Mouse (Mus musculus): ENCODE results near the gene Calml3. TPM values are rescaled to one million over a fixed set of nuclear protein-coding genes. Genes with fewer than 3 reads are reported as not detected.
"Not testable (repeated sequence)": the region's sequence is repeated elsewhere in the genome, so short reads cannot be mapped to it uniquely, and the experiment has no call there.

Calml3 gene
- total RNA-seq (2021) = not detected
- long read RNA-seq = 0 reads

DNA sequence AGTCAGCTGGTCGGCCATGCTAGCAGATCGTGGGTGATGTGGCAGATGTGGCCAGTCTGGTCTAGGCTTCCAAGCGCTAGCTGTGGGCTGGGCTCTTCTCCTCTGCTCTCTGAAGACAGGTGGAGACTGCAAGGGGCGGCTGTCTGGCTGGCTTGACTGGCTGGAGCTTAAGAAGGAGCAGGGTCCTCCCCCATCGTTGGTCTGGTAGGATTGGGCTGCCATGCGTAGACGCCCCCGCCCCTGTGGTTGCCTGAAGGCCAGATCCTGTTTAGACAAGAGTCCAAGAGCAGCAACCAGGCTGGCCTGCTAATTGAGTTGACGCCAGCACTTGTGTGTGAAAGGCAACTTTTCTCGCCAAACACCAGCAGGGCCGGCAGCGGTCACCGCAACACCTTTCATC lies at the start of gene Calml3:
TSS of gene Calml3 (minus strand) at position 131 of the 400 bp plus-strand sequence.
- no peak for DNase-seq (ENCODE audit: low spot score in 2 of 2)

DNA sequence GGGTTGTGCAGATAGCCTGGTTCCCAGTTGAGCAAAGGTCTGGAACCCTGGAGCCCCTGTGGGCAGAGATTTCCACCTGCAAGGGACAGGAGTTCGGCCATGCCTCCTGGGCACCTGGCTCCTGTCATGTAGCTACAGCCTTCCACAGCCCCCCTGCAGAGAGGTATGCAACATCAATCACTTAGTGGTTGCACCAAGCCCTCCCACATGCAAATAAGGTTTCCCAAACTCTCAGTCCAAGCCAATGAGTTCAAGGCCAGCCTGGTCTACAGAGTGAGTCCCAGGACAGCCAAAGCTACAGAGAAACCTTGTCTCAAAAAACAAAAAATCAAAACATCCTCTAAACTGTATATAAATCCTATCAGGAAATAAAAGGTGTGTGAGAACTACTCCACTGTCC lies 46.2 kb upstream of the Calml3 start:
- DNase-seq (ENCODE audit: low spot score in 2 of 2) = no peak

DNA sequence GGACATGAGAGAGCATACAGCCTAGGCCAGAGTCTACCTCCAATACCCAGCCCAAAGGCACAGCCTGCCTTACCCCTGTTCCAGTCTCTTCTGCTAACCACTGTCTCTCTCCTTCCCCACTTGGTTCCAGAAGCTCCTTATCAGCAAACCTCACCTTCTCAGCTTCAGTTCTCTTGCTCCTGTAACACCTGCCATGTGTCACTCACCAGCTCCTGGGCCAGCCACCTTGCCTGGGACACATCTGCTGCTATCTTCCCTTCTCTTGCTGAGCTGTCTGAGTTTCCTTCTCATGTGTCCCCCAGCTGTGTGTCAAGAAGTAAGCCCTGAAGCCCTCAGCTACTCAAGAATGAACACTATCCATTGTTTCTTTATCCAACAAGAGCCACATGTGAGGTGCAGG lies 36.5 kb upstream of the Calml3 start:
- not testable (repeated sequence) for DNase-seq (ENCODE audit: low spot score in 2 of 2)

DNA sequence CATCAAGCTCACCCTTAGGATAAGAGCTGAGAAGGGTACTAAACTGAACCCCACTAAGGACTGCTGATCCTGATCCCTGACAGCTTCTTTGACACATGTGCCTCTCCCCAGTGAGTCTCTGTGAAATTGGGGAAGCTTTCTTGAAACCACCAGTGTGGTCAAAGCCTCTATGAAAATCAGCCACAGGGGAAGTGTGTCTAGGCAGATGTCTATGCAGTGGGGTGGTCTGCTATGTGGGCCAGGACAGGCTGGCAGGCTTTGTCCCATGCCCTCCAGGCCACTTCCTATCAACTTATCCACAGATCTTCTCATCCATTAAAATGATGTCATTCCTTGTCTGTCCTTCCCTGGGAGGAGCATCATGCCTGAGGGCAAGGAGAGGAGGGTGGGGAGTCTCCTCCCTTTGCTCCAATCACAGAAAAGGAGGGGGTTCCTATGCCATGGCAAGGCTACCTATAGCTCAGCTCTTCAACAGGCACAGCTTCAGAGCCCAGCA lies 33.2 kb upstream of the Calml3 start, which contains the start of gene Calm4:
TSS of gene Calm4 (plus strand) at position 446 of the 496 bp plus-strand sequence.
- not testable (repeated sequence) for DNase-seq (ENCODE audit: low spot score in 2 of 2)

DNA sequence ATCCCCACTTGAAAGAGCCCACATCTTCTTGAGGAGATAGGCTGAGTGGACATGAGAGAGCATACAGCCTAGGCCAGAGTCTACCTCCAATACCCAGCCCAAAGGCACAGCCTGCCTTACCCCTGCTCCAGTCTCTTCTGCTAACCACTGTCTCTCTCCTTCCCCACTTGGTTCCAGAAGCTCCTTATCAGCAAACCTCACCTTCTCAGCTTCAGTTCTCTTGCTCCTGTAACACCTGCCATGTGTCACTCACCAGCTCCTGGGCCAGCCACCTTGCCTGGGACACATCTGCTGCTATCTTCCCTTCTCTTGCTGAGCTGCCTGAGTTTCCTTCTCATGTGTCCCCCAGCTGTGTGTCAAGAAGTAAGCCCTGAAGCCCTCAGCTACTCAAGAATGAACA lies 29.5 kb upstream of the Calml3 start:
- DNase-seq (ENCODE audit: low spot score in 2 of 2) = not testable (repeated sequence)

DNA sequence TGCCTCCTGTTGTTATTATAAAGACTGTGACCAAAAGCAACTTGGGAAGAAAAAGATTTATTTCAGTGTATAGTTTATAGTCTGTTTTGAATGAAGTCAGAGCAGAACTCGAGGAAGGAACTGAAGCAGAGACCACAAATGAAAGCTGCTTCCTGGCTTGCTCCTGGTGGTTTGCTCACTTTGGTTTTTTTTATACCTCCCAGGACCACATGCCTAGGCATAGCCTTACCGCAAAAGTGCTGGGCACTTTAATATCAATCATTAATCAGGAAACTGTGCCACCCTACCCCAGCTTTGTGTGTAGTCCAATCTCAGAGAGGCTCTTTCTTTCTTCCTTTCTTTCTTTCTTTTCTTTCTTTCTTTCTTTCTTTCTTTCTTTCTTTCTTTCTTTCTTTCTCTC lies 28.3 kb upstream of the Calml3 start:
- DNase-seq (ENCODE audit: low spot score in 2 of 2) = no peak

DNA sequence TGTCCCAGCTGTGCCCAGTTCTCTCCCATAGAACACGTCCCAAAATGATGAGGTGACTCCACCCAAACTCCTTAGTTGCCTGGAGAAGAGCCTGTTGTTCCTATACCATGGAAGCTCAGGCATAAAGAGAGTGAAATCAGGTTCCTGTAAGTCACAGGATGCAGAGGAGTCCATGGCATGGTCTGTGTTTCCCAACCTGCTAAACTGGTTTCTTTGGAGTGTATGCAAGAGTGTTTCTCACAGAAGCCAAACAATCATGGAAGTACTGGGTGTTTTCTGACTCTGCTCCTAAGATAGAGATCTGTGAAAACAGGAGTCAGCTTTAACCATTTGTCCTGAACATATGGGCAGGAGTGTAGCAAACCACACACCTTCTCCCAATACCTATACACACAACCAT lies 27.9 kb upstream of the Calml3 start:
- DNase-seq (ENCODE audit: low spot score in 2 of 2) = no peak

DNA sequence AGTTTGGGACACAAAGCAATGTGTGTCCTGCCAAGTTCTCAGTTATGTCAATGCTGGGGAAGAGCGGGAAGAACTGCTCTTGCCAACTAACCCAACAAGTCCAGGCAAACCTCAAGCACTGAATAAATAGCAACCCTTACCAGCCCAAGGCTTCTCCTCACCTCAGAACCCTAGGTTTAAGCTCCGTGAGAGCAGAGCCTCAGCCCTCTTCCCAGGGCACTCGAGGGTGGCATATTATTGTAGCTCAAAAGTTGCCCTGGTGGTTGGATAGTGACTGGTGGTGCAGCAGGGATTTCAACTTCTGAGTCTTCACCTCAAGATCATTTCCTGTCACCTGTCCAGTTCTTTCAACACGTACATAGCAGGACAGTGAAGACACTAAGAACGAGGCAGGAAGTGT lies 27.4 kb upstream of the Calml3 start:
- DNase-seq (ENCODE audit: low spot score in 2 of 2) = no peak

DNA sequence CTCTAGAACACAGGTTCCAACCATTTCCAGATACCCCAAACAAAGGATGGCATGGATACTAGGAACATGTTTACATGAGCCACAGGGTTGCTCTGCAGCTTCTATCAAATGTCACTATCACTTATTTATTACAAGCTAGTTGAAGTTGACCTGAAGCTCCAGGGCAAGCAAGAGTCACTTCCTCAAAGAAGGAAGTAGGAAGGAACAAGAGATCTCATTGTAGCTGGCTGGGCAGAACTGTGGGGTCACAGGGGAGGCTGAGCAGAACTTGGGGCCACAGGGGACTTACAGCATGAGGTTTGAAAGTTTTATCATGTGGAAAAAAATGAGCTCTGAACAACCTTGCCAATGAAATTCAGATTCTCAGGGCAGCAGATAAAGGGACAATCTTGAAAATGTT lies 21.6 kb upstream of the Calml3 start:
- no peak for DNase-seq (ENCODE audit: low spot score in 2 of 2)

DNA sequence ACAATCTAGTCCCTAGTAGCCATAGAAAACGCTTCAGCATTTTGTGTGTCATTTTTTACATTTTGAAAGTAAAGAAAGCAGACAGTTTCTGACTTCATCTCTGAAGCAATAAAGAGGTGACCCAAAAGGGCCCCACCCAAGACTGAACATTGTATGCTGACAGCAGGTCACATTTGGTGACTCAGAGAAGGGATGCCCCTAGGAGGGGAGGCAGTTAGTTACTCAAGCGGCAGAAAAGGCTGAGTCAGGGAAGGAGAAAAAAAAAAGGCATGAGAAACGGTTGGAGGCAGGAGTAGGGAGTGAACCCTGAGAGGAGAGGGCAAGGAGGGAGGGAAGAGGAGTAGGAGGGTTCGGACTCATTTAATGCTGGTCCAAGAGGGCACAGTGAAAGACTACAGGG lies 18.0 kb upstream of the Calml3 start:
- DNase-seq (ENCODE audit: low spot score in 2 of 2) = no peak

DNA sequence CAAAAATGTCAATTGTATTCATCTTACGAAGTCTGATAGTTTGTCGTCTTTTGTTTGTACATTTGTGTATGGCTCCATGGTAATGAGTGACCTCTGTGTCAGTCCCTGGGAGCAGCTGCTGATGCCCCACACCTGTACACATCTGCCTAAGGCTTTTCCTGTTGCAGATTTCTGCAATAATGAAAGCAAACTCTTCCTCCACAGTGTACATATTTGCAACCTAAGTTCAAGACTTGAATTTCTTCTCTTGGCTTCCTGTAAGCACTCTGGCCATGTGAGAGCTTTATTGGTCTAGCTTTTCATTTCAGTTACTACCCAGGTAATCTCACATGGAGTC lies 14.6 kb upstream of the Calml3 start:
- no peak for DNase-seq (ENCODE audit: low spot score in 2 of 2)

DNA sequence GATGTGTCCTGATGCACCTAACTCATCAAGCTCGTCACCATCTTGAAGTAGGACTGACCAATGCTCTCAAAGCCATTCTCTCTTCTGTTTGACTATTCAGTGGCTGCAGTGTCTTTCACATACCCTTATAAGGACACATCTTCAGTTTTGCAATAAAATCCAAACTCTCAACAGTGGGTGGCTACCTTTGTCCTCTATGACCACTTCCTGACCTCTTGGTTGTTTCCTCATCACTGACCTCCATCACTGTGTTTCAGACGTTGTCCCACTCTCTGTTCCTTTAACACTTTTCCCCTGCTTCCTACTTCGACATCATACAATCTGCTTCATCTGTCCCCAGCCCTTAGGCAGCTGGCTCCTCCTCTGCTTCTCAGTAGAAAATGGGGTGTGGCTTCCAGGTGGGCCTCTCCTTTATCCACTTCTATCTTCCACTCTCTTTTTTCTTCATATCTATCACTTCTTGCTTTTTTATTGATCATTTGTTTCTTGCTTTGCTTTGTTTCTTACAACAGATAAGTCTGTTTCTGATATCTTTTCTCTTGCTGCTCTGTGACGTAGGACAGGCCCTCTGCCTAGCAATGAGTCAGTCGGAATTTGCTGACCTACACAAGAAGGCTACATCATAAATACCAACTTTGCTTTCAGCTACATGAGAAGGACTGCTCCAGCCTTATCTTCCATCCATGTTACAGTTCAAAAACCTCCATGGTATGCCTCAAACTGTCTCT lies 14.1 kb upstream of the Calml3 start:
- no peak for DNase-seq (ENCODE audit: low spot score in 2 of 2)

DNA sequence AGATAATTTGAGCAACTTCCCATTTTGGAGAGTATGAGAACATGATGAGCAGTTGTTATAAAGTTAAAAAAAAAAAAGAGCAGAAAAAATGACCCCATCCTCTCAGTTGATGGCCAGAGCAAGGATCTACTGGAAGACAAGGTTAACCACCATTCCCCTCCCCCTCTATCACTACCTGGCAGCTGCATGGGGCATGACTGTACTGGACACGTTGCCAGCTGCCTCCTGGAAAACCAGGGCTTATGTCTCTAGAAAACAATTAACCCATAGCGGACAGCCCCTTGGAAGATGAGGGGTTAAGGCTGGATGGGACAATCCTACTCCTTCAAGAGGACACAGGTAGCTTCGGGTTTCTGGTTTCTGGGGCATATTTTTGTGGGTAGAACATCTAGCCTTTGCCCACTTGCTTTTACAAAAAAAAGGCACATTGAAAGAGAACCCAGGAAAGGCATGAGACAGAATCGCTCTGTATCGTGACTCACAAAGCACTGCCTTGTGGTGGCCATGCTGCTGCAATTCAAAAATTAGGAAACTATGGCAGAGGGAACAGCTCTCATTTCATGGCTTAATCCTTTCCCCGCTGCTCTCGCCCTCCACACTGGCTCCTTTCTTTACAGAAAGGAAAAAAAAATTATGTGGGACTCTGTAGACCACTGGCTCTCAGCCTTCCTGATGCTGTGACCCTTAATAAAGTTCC lies 3.2 kb upstream of the Calml3 start:
- DNase-seq (ENCODE audit: low spot score in 2 of 2) = no peak

DNA sequence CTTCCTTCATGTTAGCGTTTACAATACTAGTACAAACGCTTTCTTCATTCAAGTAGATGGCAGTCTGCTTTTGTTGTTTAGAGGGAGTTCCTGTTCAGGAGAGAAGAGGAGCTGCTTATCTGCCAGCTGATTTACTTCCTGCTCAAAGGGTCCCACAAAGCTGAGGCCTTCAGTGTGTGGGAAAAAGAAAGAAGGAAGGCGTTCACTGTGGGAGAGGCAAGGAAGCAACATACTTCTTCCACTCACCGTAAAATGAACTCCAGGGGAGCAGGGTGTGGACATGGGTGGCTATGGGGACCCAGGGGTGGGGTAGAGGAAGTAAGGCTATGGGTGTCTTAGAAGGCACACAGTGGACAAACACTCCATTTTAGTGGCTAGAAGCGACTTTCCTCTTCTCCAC lies 1.5 kb upstream of the Calml3 start:
- no peak for DNase-seq (ENCODE audit: low spot score in 2 of 2)

DNA sequence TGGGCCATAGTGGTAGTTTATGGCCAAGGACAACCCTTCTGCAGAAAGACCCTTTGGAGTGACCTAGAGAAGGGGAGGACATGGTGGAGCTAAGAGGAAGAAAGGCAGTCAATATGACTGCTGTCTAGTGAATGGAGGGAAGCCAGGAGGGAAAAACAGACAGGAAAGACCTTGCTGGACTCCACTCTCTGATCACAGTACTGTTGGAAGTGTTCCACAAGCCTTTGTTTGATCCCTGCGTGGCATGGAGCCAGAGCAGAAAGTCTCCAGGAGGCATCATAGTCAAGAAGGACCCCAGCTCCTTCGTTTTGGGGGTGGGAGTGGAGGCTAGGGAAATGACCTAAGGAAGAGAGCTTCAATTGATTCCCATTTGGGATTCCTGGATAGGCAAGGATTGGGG lies 1.0 kb upstream of the Calml3 start:
- DNase-seq (ENCODE audit: low spot score in 2 of 2) = no peak

DNA sequence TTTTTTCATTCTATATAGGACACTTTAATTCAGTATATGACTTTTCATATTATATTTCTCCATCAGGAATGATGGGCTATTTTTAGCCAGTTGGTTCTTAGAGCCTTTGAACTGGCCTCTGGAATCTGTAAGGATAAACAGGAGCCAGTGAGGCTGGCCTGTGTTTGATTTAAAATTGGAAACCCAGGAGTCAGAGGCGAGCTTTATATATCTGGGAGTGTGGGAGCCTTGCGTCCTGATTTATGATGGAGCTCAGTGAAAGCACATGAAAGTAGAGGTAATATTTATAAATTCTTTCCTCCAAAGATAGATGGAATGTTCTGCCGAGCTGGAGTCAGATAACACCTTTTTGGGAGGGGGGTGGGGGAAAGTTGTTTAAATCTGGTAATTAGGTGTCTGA lies 4.7 kb downstream of the Calml3 start:
- no peak for DNase-seq (ENCODE audit: low spot score in 2 of 2)

DNA sequence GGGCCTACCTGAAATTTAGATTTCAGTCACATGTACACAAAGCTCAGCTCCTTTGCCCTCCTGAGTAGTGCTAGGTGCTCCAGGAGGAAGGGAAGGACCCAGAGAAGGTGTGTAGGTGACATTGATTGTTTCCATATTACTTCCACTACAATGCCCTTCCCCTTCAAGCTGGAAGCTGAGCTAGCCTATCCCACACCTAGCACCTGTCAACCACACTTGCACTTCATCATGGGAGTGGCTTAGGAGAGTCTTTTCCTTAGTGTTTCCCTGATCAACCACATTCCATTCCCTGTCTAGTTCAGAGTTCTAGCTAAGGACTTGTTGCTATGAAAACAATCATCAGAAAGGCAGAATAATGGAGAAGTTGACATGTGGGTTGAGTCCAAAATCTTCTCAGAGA lies 5.4 kb downstream of the Calml3 start:
- DNase-seq (ENCODE audit: low spot score in 2 of 2) = no peak

DNA sequence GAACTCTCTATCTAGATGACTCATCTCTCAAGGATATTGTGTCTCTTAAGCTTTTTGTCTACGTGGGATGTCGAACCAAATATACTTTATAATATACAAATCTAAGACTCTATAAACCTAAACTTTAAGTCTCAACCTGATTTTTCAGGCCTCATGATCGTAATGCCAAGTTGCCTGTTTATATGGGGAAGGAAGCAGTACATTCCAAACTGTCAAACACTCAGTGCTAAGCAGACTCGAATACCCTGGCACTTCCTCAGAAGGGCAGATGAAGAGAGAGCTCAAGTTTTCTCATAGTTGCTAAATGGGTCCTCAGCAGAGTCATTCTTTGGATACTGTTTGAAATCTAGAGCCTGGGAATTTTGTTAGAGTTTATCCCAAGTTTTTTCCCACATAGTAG lies 7.5 kb downstream of the Calml3 start:
- no peak for DNase-seq (ENCODE audit: low spot score in 2 of 2)

DNA sequence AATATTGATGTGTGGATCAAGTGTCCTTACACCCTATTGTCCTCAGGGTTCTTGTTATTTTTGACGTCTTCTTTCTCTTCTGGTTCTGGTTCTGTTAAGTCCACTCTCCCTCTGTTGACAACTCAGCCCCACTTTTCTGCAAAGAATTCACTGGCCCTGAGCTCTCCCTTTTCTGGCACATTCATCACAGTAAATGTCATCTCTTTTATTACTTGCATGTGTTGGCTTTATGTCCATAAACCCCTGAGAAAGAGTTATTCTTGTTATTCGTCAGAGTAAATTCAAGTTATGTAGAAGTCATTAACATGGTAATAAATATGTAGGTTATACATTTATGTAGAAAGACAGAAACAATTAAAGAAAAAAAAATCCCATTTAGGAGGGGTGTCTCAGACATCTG lies 14.6 kb downstream of the Calml3 start:
- no peak for DNase-seq (ENCODE audit: low spot score in 2 of 2)

DNA sequence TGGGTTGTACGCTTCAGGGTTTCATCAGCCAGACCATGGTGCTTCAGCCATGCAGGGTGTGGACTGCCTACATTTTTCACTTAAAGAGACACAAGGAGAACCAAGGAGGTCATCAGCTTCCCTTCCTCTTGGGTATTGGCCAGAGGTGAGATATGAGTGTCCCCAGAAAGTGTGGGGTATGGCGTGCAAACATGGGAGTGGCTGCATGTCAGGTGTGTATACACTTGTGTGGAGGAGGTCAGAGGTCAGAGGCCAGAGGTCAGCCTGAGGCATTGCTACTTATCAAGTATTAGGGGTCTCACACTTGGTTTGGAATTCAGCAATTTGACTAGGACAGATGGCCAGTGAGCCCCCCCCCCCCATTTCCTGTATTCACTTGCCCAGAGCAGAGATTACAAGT lies 15.5 kb downstream of the Calml3 start:
- DNase-seq (ENCODE audit: low spot score in 2 of 2) = no peak

DNA sequence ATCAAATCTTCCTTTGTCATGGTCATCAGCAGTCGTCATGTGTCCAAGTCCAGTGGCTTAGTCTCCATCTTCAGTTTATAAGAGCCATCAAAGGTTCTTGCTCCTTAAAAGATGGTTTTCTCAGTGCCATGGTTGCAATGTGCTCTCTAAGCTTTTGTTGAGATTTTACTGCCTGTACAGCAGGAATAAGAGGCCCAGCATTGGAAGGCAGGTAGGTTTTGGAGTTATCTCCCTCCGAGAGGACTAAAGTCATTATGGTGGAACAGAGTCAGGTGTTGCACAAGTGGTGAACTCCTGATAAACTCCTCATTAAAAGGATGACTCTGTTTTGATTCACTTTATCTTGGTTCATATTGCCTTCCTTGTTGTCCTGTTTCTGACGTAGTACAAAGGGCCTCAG lies 16.5 kb downstream of the Calml3 start:
- no peak for DNase-seq (ENCODE audit: low spot score in 2 of 2)

DNA sequence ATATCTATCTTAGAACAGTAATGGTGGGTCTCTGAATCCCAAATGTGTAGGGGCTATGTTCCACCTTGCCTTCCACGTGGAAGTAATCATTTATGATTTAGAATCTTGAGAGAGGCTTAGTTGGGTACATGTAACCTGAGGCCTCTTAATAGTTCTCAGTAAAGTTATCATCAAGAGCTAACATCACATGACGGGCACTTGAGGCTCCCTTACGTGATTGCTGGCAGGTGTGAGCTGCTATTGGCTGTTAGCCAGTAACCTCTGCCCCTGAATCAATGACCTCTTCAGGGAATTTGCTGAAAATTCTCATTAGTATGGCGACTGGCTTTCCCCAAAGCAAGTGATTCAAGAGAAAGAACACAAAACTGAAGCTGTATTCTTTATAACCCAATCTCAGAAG lies 17.0 kb downstream of the Calml3 start:
- DNase-seq (ENCODE audit: low spot score in 2 of 2) = no peak

DNA sequence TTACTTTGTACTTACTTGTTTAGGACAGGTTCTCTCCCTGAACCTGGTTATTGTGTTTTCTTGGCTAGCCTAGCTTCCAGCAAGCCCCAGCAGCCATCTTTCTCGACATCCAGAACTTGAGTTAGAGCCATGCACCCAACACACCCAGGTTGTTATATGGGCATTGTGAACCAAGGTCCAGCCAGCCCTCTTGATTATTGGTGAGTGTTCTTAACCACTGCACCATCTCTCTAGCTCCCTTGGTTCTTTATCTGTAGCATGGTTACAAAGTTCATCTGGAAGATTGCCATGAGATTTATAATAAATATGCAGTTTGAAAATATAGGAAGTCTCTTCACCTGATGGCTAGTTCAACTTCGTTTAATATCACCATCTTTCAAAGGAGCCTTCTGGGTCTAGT lies 20.5 kb downstream of the Calml3 start:
- DNase-seq (ENCODE audit: low spot score in 2 of 2) = no peak

All from layer of hippocampus, postnatal 10 days (tissue).